Mouse (Mus musculus) C2C12 (cell line): Measurements from ENCODE around the gene Senp5.

Experiments
- CEBPB ChIP-seq: IDR thresholded peaks from one replicate; pipeline ENCODE4 v1.6.1; 2011; ENCODE audit warnings: low read depth, mild to moderate bottlenecking, control low read depth, moderate library complexity
- CTCF ChIP-seq: IDR thresholded peaks from one replicate; pipeline ENCODE4 v1.5.1; 2011; ENCODE audit not compliant: control insufficient read depth, insufficient read depth, insufficient read length
- MAX ChIP-seq: IDR thresholded peaks from one replicate; pipeline ENCODE4 v1.6.1; 2011; ENCODE audit warnings: mild to moderate bottlenecking, control low read depth
- MYOD1 ChIP-seq: IDR thresholded peaks from one replicate; pipeline ENCODE4 v1.6.1; 2011; ENCODE audit warnings: low read depth; ENCODE audit not compliant: control insufficient read depth, insufficient read length
- MYOG ChIP-seq: IDR thresholded peaks from one replicate; pipeline ENCODE4 v1.6.1; 2011; ENCODE audit not compliant: control insufficient read depth, insufficient read length; ENCODE audit errors: extremely low read depth

- TF ChIP-seq MYOG (no peak), CTCF (no peak), MAX (no peak), CEBPB (no peak), MYOD1 (no peak)
Measured at GRCm38 (mm10) chr16:31926547-31927182, 76.4 kb downstream of the Senp5 start.
